ENCODE assay signal across 8 mouse cellular contexts in genomic region chr13:73937321-73938176, GRCm38 (mm10). TPM values are rescaled to one million over a fixed set of nuclear protein-coding genes. Genes with fewer than 3 reads are reported as not detected.
DNase-seq lines count a peak whose midpoint lies in the region; ATAC-seq and TF ChIP-seq lines count a peak whose summit lies in the region.

TSS of gene Trip13 (minus strand) at chr13:73937784.
TSS of gene Brd9 (plus strand) at chr13:73937811.

- peak; percentile 99 for ATAC-seq in forebrain, postnatal 0 days
- peak; percentile 98 for ATAC-seq in lung, embryonic 15.5 days (ENCODE audit: borderline replicate concordance, extremely low read depth, low FRiP score, low TSS enrichment)

- peak within 1 kb of the TSS; percentile 98 for H3K27ac ChIP-seq in MEL (ENCODE audit: control insufficient read depth, low read depth, low read length)
- H3K27ac ChIP-seq in cerebellum, adult 2 months (ENCODE audit: insufficient read depth, low read length), result peak within 1 kb of the TSS; percentile 71
- H3K27ac ChIP-seq in forebrain, postnatal 0 days (ENCODE audit: low read depth, low read length), result peak within 1 kb of the TSS; percentile 91
- peak within 1 kb of the TSS; percentile 94 for H3K27ac ChIP-seq in lung, embryonic 15.5 days

- H3K4me3 ChIP-seq in MEL (ENCODE audit: control insufficient read depth in 1 of 2, insufficient read depth in 1 of 2, low read depth in 2 of 2, low read length in 2 of 2), result peak within 1 kb of the TSS; percentile 91 to 99
- peak within 1 kb of the TSS; percentile 100 for H3K4me3 ChIP-seq in cerebellum, adult 2 months (replicated peaks; ENCODE audit: insufficient read depth, low read depth, low read length)
- H3K4me3 ChIP-seq in forebrain, postnatal 0 days (ENCODE audit: low read depth, low read length), result peak within 1 kb of the TSS; percentile 89
- peak within 1 kb of the TSS; percentile 89 for H3K4me3 ChIP-seq in lung, embryonic 15.5 days

- H3K9ac ChIP-seq in MEL (ENCODE audit: control insufficient read depth, low read depth, low read length, poor library complexity, severe bottlenecking), result peak within 1 kb of the TSS; percentile 94
- peak within 1 kb of the TSS; percentile 94 for H3K9ac ChIP-seq in forebrain, postnatal 0 days
- peak within 1 kb of the TSS; percentile 85 for H3K9ac ChIP-seq in lung, embryonic 15.5 days

- H3K4me2 ChIP-seq in forebrain, postnatal 0 days (ENCODE audit: low read depth), result peak within 1 kb of the TSS; percentile 85
- H3K4me2 ChIP-seq in lung, embryonic 15.5 days, result peak within 1 kb of the TSS; percentile 76

- 1% methylated on average over 82 of the region's 82 CpGs for WGBS in cerebellum, adult 2 months
- WGBS in forebrain, postnatal 0 days, result 1% methylated on average over 68 of the region's 82 CpGs
- 0% methylated on average over 76 of the region's 82 CpGs for WGBS in lung, embryonic 15.5 days

- H3K9me3 ChIP-seq in MEL (replicated peaks; ENCODE audit: insufficient read depth, low read length), result no peaks in the 10 kb centered on the region
- no peaks in the 10 kb centered on the region for H3K9me3 ChIP-seq in forebrain, postnatal 0 days (ENCODE audit: low read length)
- H3K9me3 ChIP-seq in lung, embryonic 15.5 days, result no peaks in the 10 kb centered on the region

- TF ChIP-seq EP300 in MEL (IDR thresholded peaks at IDR 0.05; ENCODE audit: low read depth in 1 of 2, low read length in 2 of 2), result no peak; a peak in 1 of 4 replicates

- no peak for TF ChIP-seq RAD21 in MEL (IDR thresholded peaks at IDR 0.05; ENCODE audit: low read depth, low read length)

- peaks cover 13% of the 10 kb centered on the region for H3K79me2 ChIP-seq in MEL (ENCODE audit: control insufficient read depth, insufficient read depth, low read length, poor library complexity)

- peak; percentile 88 to 90 for TF ChIP-seq POLR2A in MEL (IDR thresholded peaks at IDR 0.05; ENCODE audit: control insufficient read depth in 1 of 2, insufficient read depth in 1 of 2, low read depth in 1 of 2, low read length in 2 of 2, poor library complexity in 1 of 2)
- TF ChIP-seq POLR2A in cerebellum, adult 2 months (IDR thresholded peaks at IDR 0.05; ENCODE audit: borderline replicate concordance, insufficient read depth, low read length), result peak; percentile 74; the same call in 1 of the 2 replicates

- H3K36me3 ChIP-seq in MEL (ENCODE audit: control insufficient read depth in 1 of 2, insufficient read depth in 2 of 2, low read length in 2 of 2), result peaks cover 11 to 12% of the 10 kb centered on the region in 2 experiments
- peaks cover 15% of the 10 kb centered on the region for H3K36me3 ChIP-seq in forebrain, postnatal 0 days (ENCODE audit: insufficient read depth)
- peaks cover 21% of the 10 kb centered on the region for H3K36me3 ChIP-seq in lung, embryonic 15.5 days

- H3K4me1 ChIP-seq in MEL (ENCODE audit: control insufficient read depth in 1 of 2, insufficient read depth in 2 of 2, low read length in 2 of 2), result peaks cover 0 to 10% of the 10 kb centered on the region in 2 experiments; a peak in 3 of 4 replicates
- H3K4me1 ChIP-seq in cerebellum, adult 2 months (ENCODE audit: control insufficient read depth, insufficient read depth, low read length), result peaks cover 9% of the 10 kb centered on the region
- peaks cover 10% of the 10 kb centered on the region; the same call in 1 of the 2 replicates for H3K4me1 ChIP-seq in forebrain, postnatal 0 days (ENCODE audit: insufficient read depth)
- peaks cover 14% of the 10 kb centered on the region for H3K4me1 ChIP-seq in lung, embryonic 15.5 days

- TF ChIP-seq CTCF in MEL (IDR thresholded peaks at IDR 0.05 in 2 of 3, conservative IDR thresholded peaks at IDR 0.05 in 1 of 3; ENCODE audit: control insufficient read depth in 1 of 3, insufficient read depth in 1 of 3, low read depth in 2 of 3, low read length in 3 of 3, poor library complexity in 1 of 3, severe bottlenecking in 1 of 3), result no peak
- TF ChIP-seq CTCF in cerebellum, adult 2 months (IDR thresholded peaks at IDR 0.05; ENCODE audit: borderline replicate concordance, insufficient read depth, low read depth, low read length), result no peak
- TF ChIP-seq CTCF in forebrain, postnatal 0 days (IDR thresholded peaks at IDR 0.05; ENCODE audit: low read depth), result peak; percentile 35

- no peaks in the 10 kb centered on the region for H3K27me3 ChIP-seq in MEL (ENCODE audit: control insufficient read depth in 1 of 2, insufficient read depth in 2 of 2, low read length in 2 of 2)
- no peaks in the 10 kb centered on the region for H3K27me3 ChIP-seq in cerebellum, adult 2 months (ENCODE audit: control insufficient read depth, insufficient read depth, low read length)
- no peaks in the 10 kb centered on the region for H3K27me3 ChIP-seq in forebrain, postnatal 0 days (ENCODE audit: insufficient read depth, low read length)
- no peaks in the 10 kb centered on the region for H3K27me3 ChIP-seq in lung, embryonic 15.5 days

- DNase-seq in MEL (ENCODE audit: low read depth, low spot score), result peak; percentile 96
- DNase-seq in cerebellum, adult 2 months, result peak; percentile 88 to 94
- peak; percentile 95 for DNase-seq in forebrain, postnatal 0 days
- DNase-seq in heart, postnatal 4 days, result peak; percentile 95
- peak; percentile 81 to 87 for DNase-seq in layer of hippocampus, adult 8-10 months (ENCODE audit: low spot score in 2 of 2)
- peak; percentile 86 for DNase-seq in ovary, adult 18-20 months (ENCODE audit: low spot score)
- DNase-seq in thymus, postnatal 0 days (ENCODE audit: low spot score), result peak; percentile 93

TF ChIP-seq in MEL, 35 proteins besides CTCF, POLR2A, EP300 and RAD21 (continues in another document):
- TF ChIP-seq UBTF (IDR thresholded peaks at IDR 0.05; ENCODE audit: borderline replicate concordance, insufficient read depth, low read depth, low read length) (no peak), POLR2AphosphoS5 (IDR thresholded peaks at IDR 0.05; ENCODE audit: borderline replicate concordance, low read depth, low read length) (no peak), MAFK (IDR thresholded peaks at IDR 0.05; ENCODE audit: borderline replicate concordance, low read depth, low read length) (no peak), TBP (IDR thresholded peaks at IDR 0.05; ENCODE audit: low read depth, low read length) (peak; percentile 25), MYC (IDR thresholded peaks at IDR 0.05; ENCODE audit: low read depth, low read length) (peak; percentile 75), ELF1 (IDR thresholded peaks at IDR 0.05; ENCODE audit: low read depth, low read length) (peak; percentile 74; the same call in 1 of the 2 replicates), MEF2A (IDR thresholded peaks at IDR 0.05; ENCODE audit: extremely low read depth, insufficient replicate concordance, low read depth, low read length, poor library complexity, severe bottlenecking) (0 out of 2 replicates have a peak, but pooled peaks have one; percentile 9), KAT2A (conservative IDR thresholded peaks at IDR 0.05; ENCODE audit: low read depth, low read length) (no peak; the same call in 1 of the 2 replicates), ZKSCAN1 (IDR thresholded peaks at IDR 0.05; ENCODE audit: low read depth, low read length) (no peak), SIN3A (IDR thresholded peaks at IDR 0.05; ENCODE audit: low read length) (peak; percentile 82), MAX (IDR thresholded peaks at IDR 0.05; ENCODE audit: low read length) (peak; percentile 70; the same call in 1 of the 2 replicates), ZNF384 (IDR thresholded peaks at IDR 0.05; ENCODE audit: low read depth, low read length) (no peak), USF2 (IDR thresholded peaks at IDR 0.05; ENCODE audit: borderline replicate concordance in 1 of 2, insufficient read depth in 1 of 2, low read depth in 1 of 2, low read length in 2 of 2) (no peak), ZC3H11A (IDR thresholded peaks at IDR 0.05; ENCODE audit: low read depth, low read length) (no peak), MXI1 (IDR thresholded peaks at IDR 0.05; ENCODE audit: low read depth, low read length) (peak; percentile 44), GATA1 (IDR thresholded peaks at IDR 0.05; ENCODE audit: low read depth, low read length) (no peak), RCOR1 (IDR thresholded peaks at IDR 0.05; ENCODE audit: low read depth, low read length) (peak; percentile 6; the same call in 1 of the 2 replicates), MAZ (IDR thresholded peaks at IDR 0.05; ENCODE audit: low read depth, low read length) (peak; percentile 88), GABPA (IDR thresholded peaks at IDR 0.05; ENCODE audit: low read depth, low read length) (no peak), JUND (IDR thresholded peaks at IDR 0.05; ENCODE audit: low read depth, low read length) (no peak), CHD2 (IDR thresholded peaks at IDR 0.05; ENCODE audit: low read length) (no peak), HCFC1 (IDR thresholded peaks at IDR 0.05; ENCODE audit: low read depth, low read length) (peak; percentile 92), SMC3 (IDR thresholded peaks at IDR 0.05; ENCODE audit: low read depth, low read length) (no peak)

RNA-seq across cellular contexts. Expression of gene Trip13, which starts in this region (rescaled TPM):
- 44.1 and 48.9 TPM in 2 replicates for total RNA-seq in MEL (2012; rRNA removed)
- 10 to 100 TPM in 1 of 2 experiments, not detected in 1; 55.3 TPM for polyA plus RNA-seq in MEL (2012; ENCODE audit: insufficient read depth in 1 of 2, insufficient read length in 2 of 2, low read depth in 1 of 2, low replicate concordance in 2 of 2, missing spikeins in 1 of 2)
- polyA plus RNA-seq in cerebellum, adult 2 months (2012; rRNA removed), result 0.65 and 1.1 TPM in 2 replicates
- 3.8 and 4.3 TPM in 2 replicates for total RNA-seq in forebrain, postnatal 0 days (2014; rRNA removed)
- polyA plus RNA-seq in forebrain, postnatal 0 days (2015; fragmentation: Nextera tagmentation; extraction: Ambion mirVana), result 9.6 and 10.6 TPM in 2 replicates
- 10 to 100 TPM; 11.8 to 14.3 TPM for total RNA-seq in heart, postnatal 4 days (2021)
- 1 to 10 TPM in 1 of 4 experiments, under 1 TPM in 3; 0.34 to 2.2 (median 0.65) TPM for total RNA-seq in layer of hippocampus, adult 8-10 months (2022)
- polyA plus RNA-seq in lung, embryonic 15.5 days (2015; fragmentation: Nextera tagmentation; extraction: Ambion mirVana), result 42.2 and 44.4 TPM in 2 replicates
- 32.1 and 33.6 TPM in 2 replicates for polyA plus RNA-seq in thymus, postnatal 0 days (2015; fragmentation: Nextera tagmentation; extraction: Ambion mirVana)

RNA-seq across cellular contexts. Expression of gene Brd9, which starts in this region (rescaled TPM):
- total RNA-seq in MEL (2012; rRNA removed), result 19.0 and 21.4 TPM in 2 replicates
- polyA plus RNA-seq in MEL (2012; ENCODE audit: insufficient read depth in 1 of 2, insufficient read length in 2 of 2, low read depth in 1 of 2, low replicate concordance in 2 of 2, missing spikeins in 1 of 2), result 10 to 100 TPM in 1 of 2 experiments, not detected in 1; 29.2 TPM
- 81.7 and 83.7 TPM in 2 replicates for polyA plus RNA-seq in cerebellum, adult 2 months (2012; rRNA removed)
- total RNA-seq in forebrain, postnatal 0 days (2014; rRNA removed), result 93.6 and 111 TPM in 2 replicates
- 68.1 and 75.0 TPM in 2 replicates for polyA plus RNA-seq in forebrain, postnatal 0 days (2015; fragmentation: Nextera tagmentation; extraction: Ambion mirVana)
- 10 to 100 TPM; 39.3 to 41.8 TPM for total RNA-seq in heart, postnatal 4 days (2021)
- 100 to 1,000 TPM; 107 to 121 (median 112) TPM for total RNA-seq in layer of hippocampus, adult 8-10 months (2022)
- 45.1 and 50.4 TPM in 2 replicates for polyA plus RNA-seq in lung, embryonic 15.5 days (2015; fragmentation: Nextera tagmentation; extraction: Ambion mirVana)
- 53.5 and 54.9 TPM in 2 replicates for polyA plus RNA-seq in thymus, postnatal 0 days (2015; fragmentation: Nextera tagmentation; extraction: Ambion mirVana)

Comparison
In these comparisons a context has a peak if more than half of its experiments do, and no peak if none do; other contexts are left out.
1. Peak in every context shown above with its lines: DNase-seq, ATAC-seq, H3K4me3 ChIP-seq and H3K27ac ChIP-seq.